Mouse (Mus musculus): ENCODE measurements around the gene Sike1. TPM values are rescaled to one million over a fixed set of nuclear protein-coding genes. Genes with fewer than 3 reads are reported as not detected.

The Sike1 gene
- polyA plus RNA-seq, 1 experiment from 2014 or later = 89.4 TPM

DNA sequence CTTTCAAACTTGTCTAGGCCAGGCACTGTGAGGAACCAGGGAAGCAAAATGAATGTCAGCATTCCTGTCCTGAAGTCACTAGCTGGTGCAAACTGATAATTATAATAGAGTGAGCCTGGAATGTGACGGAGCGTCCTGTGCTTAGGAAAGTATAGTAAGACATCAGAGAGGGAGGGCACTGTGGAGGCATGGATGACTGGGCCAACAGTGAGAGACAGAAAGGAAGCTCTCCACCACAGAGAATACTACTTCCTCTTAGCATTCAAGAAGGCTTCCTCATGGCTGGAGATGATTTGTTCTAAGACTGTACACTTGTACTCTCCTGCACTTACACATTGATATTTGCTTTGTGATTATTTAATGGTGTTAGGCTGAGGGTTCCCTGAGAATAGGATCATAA, 21.8 kb downstream of the Sike1 start:
- Histone ChIP-seq H3K36me3 (ENCODE audit: control insufficient read depth, insufficient read depth, low read length) (no peaks in the 10 kb centered on the region), H3K27me3 (ENCODE audit: control insufficient read depth, insufficient read depth, low read length) (no peaks in the 10 kb centered on the region), H3K9me3 (replicated peaks; ENCODE audit: control insufficient read depth, low read length) (no peaks in the 10 kb centered on the region), H3K4me3 (ENCODE audit: low read depth, low read length) (no peak overlapping the region), H3K27ac (ENCODE audit: low read depth, low read length) (no peak overlapping the region), H3K4me1 (ENCODE audit: control insufficient read depth, insufficient read depth, low read length) (no peaks in the 10 kb centered on the region), H3K9ac (ENCODE audit: low read depth, low read length) (no peak overlapping the region), H3K4me2 (no peak overlapping the region)
- no peak for ATAC-seq (replicated peaks; ENCODE audit: insufficient number of reproducible peaks, low FRiP score, low TSS enrichment)
- 46% methylated on average over 2 of the region's 2 CpGs for WGBS (ENCODE audit: insufficient replicate concordance)

DNA sequence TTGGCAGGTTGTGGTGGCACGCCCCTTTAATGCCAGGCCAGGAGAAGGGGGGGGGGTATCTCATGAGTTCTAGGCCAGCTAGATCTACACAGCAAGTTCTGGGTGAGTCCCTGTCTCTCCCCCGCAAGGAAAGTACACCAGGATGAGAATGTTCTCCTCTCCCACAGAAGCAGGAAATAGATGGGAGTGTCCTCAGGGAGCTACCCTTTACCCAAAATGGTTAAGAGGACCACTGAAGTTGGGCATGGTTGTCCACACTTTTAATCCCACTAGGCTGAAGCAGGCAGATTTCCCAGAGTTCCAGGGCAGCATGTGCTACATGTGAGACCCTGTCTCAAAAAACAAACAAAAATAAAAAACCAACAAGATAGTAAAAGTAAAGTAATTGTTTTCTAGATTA, 24.0 kb downstream of the Sike1 start:
- H3K4me3 ChIP-seq (ENCODE audit: low read depth, low read length) = no peak overlapping the region
- H3K4me2 ChIP-seq = peak overlapping the region; percentile 56
- peak overlapping the region; percentile 100; the same call in 1 of the 2 replicates for H3K9ac ChIP-seq (ENCODE audit: low read depth, low read length)
- no peaks in the 10 kb centered on the region for H3K36me3 ChIP-seq (ENCODE audit: control insufficient read depth, insufficient read depth, low read length)
- ATAC-seq (replicated peaks; ENCODE audit: insufficient number of reproducible peaks, low FRiP score, low TSS enrichment) = no peak
- H3K27ac ChIP-seq (ENCODE audit: low read depth, low read length) = no peak overlapping the region
- no peaks in the 10 kb centered on the region for H3K9me3 ChIP-seq (replicated peaks; ENCODE audit: control insufficient read depth, low read length)
- 78% methylated on average over 2 of the region's 2 CpGs for WGBS (ENCODE audit: insufficient replicate concordance)
- H3K27me3 ChIP-seq (ENCODE audit: control insufficient read depth, insufficient read depth, low read length) = no peaks in the 10 kb centered on the region
- no peaks in the 10 kb centered on the region for H3K4me1 ChIP-seq (ENCODE audit: control insufficient read depth, insufficient read depth, low read length)

DNA sequence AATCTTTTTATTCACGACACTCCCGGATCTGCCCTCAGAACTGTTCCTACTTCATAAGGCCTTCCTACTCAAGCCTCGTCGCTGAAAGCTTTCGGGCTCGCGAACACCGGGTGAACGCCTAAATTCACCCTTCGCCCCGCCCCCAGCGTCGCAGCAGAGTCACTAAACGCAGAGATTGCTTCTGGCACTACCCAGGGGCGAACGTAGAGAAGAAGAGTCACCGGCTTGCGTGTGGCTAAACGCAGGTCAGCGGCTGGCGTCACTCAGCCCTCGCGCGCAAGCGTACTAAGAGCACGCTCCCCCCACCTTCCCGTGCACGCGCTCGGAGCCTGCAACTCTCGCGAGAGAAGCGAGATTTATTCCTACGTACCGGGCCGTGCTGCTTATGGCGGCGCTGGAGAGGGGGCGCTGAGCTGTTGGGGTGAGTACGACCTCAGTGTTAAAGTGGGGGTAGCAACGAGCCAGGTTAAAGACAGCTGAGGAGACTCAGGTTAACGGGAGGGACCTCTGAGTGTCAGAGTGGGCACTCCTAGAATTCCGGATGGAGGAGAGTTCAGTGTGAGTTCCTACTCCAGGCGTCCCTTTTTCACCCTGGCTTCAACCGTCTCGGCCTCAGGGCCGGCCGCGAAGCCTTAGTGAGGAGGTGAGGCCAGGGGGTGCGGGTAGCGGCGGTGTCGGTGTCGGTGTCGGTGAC, 24.9 kb downstream of the Sike1 start, which contains the start of gene Csde1:
Csde1 (plus strand) TSS at position 178 of the 694 bp plus-strand sequence.
- peak within 1 kb of the TSS; percentile 99 for H3K4me3 ChIP-seq (ENCODE audit: low read depth, low read length)
- under 1% methylated on average over 55 of the region's 55 CpGs for WGBS (ENCODE audit: insufficient replicate concordance)
- H3K9ac ChIP-seq (ENCODE audit: low read depth, low read length) = peak within 1 kb of the TSS; percentile 100
- peak within 1 kb of the TSS; percentile 98 for H3K27ac ChIP-seq (ENCODE audit: low read depth, low read length)
- H3K36me3 ChIP-seq (ENCODE audit: control insufficient read depth, insufficient read depth, low read length) = no peaks in the 10 kb centered on the region
- peak within 1 kb of the TSS; percentile 76 for H3K4me2 ChIP-seq
- no peaks in the 10 kb centered on the region for H3K9me3 ChIP-seq (replicated peaks; ENCODE audit: control insufficient read depth, low read length)
- H3K27me3 ChIP-seq (ENCODE audit: control insufficient read depth, insufficient read depth, low read length) = no peaks in the 10 kb centered on the region
- ATAC-seq (replicated peaks; ENCODE audit: insufficient number of reproducible peaks, low FRiP score, low TSS enrichment) = peak; percentile 93
- no peaks in the 10 kb centered on the region for H3K4me1 ChIP-seq (ENCODE audit: control insufficient read depth, insufficient read depth, low read length)

DNA sequence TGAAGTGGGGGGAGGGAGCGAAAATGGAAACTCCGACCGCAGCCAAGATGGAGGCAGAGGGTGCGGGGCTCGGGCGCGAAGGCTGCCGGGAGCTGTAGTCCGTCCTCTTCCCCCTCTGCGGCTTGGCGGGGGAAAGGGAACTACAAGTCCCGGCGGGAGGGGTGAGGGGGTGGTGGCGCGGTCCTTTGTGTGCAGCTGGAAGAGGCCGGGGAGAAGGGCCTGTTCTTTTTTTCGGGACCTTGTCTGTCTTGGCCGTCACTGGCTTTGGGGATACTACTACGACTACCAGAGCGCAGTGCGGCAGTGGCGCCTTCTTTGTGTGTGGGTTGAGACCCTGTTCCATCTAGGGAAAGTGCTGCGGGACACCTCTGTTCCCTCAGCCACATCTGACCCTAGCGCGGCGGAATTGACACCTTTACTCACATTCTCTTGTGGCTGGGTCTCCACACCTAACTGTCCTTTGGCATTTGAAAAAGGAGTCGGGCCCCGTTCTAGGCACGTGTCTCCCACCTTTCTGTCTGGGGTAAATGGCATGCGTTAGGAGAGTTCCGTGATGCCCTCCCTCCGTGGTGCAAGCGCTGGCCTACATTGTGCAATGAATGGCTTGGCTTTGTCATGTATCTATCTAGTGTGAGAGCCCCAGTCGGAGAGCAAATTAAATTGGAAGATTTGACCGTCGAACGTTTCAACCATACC, 25.6 kb downstream of the Sike1 start:
- peak overlapping the region; percentile 76 for H3K4me2 ChIP-seq
- peak overlapping the region; percentile 100 for H3K9ac ChIP-seq (ENCODE audit: low read depth, low read length)
- peak overlapping the region; percentile 99 for H3K4me3 ChIP-seq (ENCODE audit: low read depth, low read length)
- under 1% methylated on average over 31 of the region's 37 CpGs for WGBS (ENCODE audit: insufficient replicate concordance)
- H3K27ac ChIP-seq (ENCODE audit: low read depth, low read length) = peak overlapping the region; percentile 98
- ATAC-seq (replicated peaks; ENCODE audit: insufficient number of reproducible peaks, low FRiP score, low TSS enrichment) = peak; percentile 94
- no peaks in the 10 kb centered on the region for H3K4me1 ChIP-seq (ENCODE audit: control insufficient read depth, insufficient read depth, low read length)
- no peaks in the 10 kb centered on the region for H3K27me3 ChIP-seq (ENCODE audit: control insufficient read depth, insufficient read depth, low read length)
- no peaks in the 10 kb centered on the region for H3K36me3 ChIP-seq (ENCODE audit: control insufficient read depth, insufficient read depth, low read length)
- H3K9me3 ChIP-seq (replicated peaks; ENCODE audit: control insufficient read depth, low read length) = no peaks in the 10 kb centered on the region

DNA sequence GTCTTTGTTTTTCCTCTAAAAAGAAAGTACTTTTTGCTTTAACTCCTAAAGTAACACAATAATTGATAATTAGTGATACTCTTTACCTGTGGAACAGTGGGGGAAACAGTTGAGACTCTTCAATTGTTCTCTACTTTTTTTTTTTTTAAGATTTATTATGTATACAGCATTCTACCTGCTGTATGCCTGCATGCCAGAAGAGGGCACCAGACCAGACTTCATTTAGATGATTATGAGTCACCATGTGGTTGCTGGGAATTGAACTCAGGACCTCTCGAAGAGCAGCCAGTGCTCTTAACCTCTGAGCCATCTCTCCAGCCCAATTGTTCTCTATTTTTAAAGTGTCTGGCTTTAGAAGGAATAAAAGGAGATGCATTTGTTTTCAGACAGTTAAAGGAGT, 30.7 kb downstream of the Sike1 start:
- 84% methylated on average over 1 of the region's 1 CpGs for WGBS (ENCODE audit: insufficient replicate concordance)
- Histone ChIP-seq H3K27ac (ENCODE audit: low read depth, low read length) (no peak overlapping the region), H3K36me3 (ENCODE audit: control insufficient read depth, insufficient read depth, low read length) (peaks cover 13% of the 10 kb centered on the region), H3K4me2 (no peak overlapping the region), H3K9me3 (replicated peaks; ENCODE audit: control insufficient read depth, low read length) (no peaks in the 10 kb centered on the region), H3K4me1 (ENCODE audit: control insufficient read depth, insufficient read depth, low read length) (no peaks in the 10 kb centered on the region), H3K27me3 (ENCODE audit: control insufficient read depth, insufficient read depth, low read length) (no peaks in the 10 kb centered on the region), H3K9ac (ENCODE audit: low read depth, low read length) (no peak overlapping the region), H3K4me3 (ENCODE audit: low read depth, low read length) (no peak overlapping the region)
- no peak for ATAC-seq (replicated peaks; ENCODE audit: insufficient number of reproducible peaks, low FRiP score, low TSS enrichment)

DNA sequence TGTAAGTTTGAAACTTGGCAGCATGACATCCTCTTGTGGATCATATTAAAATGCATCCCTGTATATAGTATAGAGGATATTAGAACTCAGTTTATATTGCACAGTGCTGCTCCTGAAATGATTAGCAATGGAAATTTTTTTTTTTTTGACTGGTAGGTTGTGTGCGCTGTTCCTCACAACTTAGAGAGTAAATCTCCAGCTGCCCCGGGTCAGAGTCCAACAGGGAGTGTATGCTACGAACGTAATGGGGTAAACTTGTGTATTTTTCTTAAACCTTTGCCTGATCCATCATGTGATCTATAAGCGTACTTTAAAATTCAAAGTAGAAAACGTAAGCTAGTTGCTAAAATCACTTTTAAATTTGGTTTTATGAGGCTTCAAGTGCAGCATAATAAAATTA, 44.8 kb downstream of the Sike1 start:
- no peak overlapping the region for H3K9ac ChIP-seq (ENCODE audit: low read depth, low read length)
- WGBS (ENCODE audit: insufficient replicate concordance) = 96% methylated on average over 6 of the region's 6 CpGs
- no peaks in the 10 kb centered on the region for H3K9me3 ChIP-seq (replicated peaks; ENCODE audit: control insufficient read depth, low read length)
- H3K36me3 ChIP-seq (ENCODE audit: control insufficient read depth, insufficient read depth, low read length) = peaks cover 14% of the 10 kb centered on the region
- no peak overlapping the region for H3K27ac ChIP-seq (ENCODE audit: low read depth, low read length)
- ATAC-seq (replicated peaks; ENCODE audit: insufficient number of reproducible peaks, low FRiP score, low TSS enrichment) = no peak
- no peaks in the 10 kb centered on the region for H3K4me1 ChIP-seq (ENCODE audit: control insufficient read depth, insufficient read depth, low read length)
- no peaks in the 10 kb centered on the region for H3K27me3 ChIP-seq (ENCODE audit: control insufficient read depth, insufficient read depth, low read length)
- H3K4me3 ChIP-seq (ENCODE audit: low read depth, low read length) = no peak overlapping the region
- no peak overlapping the region for H3K4me2 ChIP-seq

DNA sequence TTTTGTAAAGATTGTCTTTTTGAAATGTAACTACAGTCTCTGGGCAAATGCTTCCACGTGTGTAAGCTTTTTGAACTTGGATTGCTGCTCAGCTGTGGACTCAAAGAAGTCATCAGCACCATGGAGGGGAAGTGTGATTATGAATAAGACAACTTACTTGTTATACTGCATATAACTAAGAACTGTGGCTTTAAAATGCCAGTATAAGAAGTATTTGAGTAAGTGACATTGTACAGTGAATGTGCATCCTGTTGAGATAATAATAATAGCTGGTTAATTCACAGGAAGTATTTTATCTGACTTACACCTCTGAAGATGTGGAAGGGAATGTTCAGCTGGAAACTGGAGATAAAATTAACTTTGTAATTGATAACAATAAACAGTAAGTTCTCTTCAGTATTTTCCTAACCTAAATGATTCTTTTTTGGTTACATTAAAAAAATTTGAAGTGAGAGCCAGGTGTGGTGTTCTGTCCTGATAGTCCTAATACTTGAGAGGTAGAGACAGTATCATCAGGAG, 45.4 kb downstream of the Sike1 start:
- Histone ChIP-seq H3K4me2 (no peak overlapping the region), H3K4me1 (ENCODE audit: control insufficient read depth, insufficient read depth, low read length) (no peaks in the 10 kb centered on the region), H3K9me3 (replicated peaks; ENCODE audit: control insufficient read depth, low read length) (no peaks in the 10 kb centered on the region), H3K4me3 (ENCODE audit: low read depth, low read length) (no peak overlapping the region), H3K27ac (ENCODE audit: low read depth, low read length) (no peak overlapping the region), H3K36me3 (ENCODE audit: control insufficient read depth, insufficient read depth, low read length) (peaks cover 17% of the 10 kb centered on the region), H3K27me3 (ENCODE audit: control insufficient read depth, insufficient read depth, low read length) (no peaks in the 10 kb centered on the region), H3K9ac (ENCODE audit: low read depth, low read length) (no peak overlapping the region)
- no peak for ATAC-seq (replicated peaks; ENCODE audit: insufficient number of reproducible peaks, low FRiP score, low TSS enrichment)
- WGBS (ENCODE audit: insufficient replicate concordance) = 95% methylated on average over 1 of the region's 1 CpGs

DNA sequence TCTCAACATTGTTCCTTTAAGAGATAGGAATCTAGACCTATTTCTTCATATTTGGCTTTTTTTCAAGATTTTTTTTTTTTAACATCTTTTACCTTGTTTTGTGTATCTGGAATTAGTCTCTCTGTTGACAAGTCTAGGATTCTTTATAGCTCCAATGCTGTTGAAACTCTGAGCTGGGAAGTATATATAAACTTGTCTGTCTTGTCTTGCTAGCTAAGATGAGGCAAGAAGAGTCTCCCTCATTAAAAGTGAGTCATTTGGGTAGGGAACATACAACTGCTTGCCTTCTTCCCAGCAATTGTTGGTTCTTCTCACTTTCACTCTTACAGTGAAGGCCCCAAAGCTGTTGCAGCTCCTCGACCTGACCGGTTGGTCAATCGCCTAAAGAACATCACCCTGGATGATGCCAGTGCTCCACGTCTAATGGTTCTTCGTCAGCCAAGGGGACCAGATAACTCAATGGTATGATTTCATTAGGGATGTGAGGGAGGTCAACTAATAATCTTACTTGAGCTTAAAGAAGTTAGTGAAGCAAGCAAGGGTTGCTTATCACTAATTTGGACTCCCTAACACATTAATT, 60.6 kb downstream of the Sike1 start:
- ATAC-seq (replicated peaks; ENCODE audit: insufficient number of reproducible peaks, low FRiP score, low TSS enrichment) = no peak
- Histone ChIP-seq H3K4me2 (no peak overlapping the region), H3K9ac (ENCODE audit: low read depth, low read length) (no peak overlapping the region), H3K4me1 (ENCODE audit: control insufficient read depth, insufficient read depth, low read length) (peaks cover 3% of the 10 kb centered on the region; the same call in 1 of the 2 replicates), H3K4me3 (ENCODE audit: low read depth, low read length) (no peak overlapping the region), H3K27me3 (ENCODE audit: control insufficient read depth, insufficient read depth, low read length) (no peaks in the 10 kb centered on the region), H3K27ac (ENCODE audit: low read depth, low read length) (no peak overlapping the region), H3K36me3 (ENCODE audit: control insufficient read depth, insufficient read depth, low read length) (peaks cover 30% of the 10 kb centered on the region), H3K9me3 (replicated peaks; ENCODE audit: control insufficient read depth, low read length) (no peaks in the 10 kb centered on the region)
- WGBS (ENCODE audit: insufficient replicate concordance) = 86% methylated on average over 5 of the region's 5 CpGs

All from heart, embryonic 11.5 days (tissue).